Mouse (Mus musculus): ENCODE data around the gene Cmtm8. TPM values are rescaled to one million over a fixed set of nuclear protein-coding genes. Genes with fewer than 3 reads are reported as not detected.
A peak's percentile ranks its signal among the peaks of the same experiment; 100 is the strongest.

The Cmtm8 gene
- total RNA-seq, 2 experiments from 2014 or later, result 0.79 to 2.8 TPM

- 0 out of 2 replicates have a peak, but pooled peaks have one; percentile 6 for ATAC-seq (replicated peaks; ENCODE audit: poor library complexity)
Observed at GRCm38 (mm10) chr9:114788697-114789096, 55.3 kb downstream of the Cmtm8 start.

- ATAC-seq (replicated peaks; ENCODE audit: poor library complexity), result peak; percentile 59
Observed at GRCm38 (mm10) chr9:114787716-114788115, 56.2 kb downstream of the Cmtm8 start.

DNA sequence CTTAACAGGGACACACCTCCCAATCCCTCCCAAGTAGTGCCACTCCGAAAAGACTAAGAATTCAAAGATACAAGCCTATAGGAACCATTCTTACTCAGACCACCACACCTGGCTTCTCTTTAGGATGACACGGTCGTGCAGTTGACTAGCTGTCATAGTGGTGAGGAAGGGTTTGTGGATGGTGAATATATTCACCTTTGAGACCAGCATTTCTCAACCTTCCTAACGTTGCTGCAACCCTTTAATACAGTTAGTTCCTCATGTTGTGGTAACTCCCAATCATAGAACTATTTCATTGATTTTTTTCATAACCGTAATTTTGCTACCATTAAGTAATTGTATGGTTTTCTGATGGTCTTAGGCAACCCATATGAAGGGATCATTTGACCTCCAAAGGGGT lies 56.8 kb downstream of the Cmtm8 start:
- peak; percentile 41 for ATAC-seq (replicated peaks; ENCODE audit: poor library complexity)

DNA sequence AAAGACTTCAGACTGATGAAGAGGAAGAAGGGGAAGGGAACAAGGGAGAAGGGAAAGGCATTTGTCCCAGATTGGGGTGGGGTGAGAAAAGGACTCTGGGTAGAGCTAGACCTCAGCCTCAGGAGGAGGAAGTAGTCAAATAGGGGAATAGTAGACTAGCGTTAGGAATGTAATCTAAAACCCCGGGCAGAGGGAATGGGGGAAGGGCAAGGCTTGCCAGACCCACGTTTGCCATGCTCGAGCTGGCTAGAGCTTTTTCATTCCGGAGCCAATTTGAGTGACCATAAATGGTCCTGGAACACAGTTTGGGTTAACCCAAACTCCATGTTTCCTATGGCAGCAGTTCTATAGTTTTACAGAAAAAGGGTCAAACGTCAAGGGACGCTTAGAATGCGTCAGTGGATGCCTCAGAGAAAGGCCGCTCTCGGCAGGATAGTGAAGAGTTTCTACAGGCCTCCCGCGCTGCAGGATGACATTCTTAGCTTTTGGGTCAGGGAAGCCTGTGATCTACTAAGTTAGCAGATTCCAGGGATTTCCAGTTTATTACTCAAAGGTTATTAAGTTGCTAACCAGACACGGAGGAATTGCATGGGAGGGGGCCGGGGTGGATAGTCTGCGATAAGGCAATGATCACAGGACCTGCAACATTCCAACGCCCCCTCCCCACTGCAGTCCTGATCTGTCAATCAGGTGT lies 58.4 kb downstream of the Cmtm8 start:
- ATAC-seq (replicated peaks; ENCODE audit: poor library complexity), result no peak

- ATAC-seq (replicated peaks; ENCODE audit: poor library complexity), result peak; percentile 45
Observed at GRCm38 (mm10) chr9:114781526-114782212, 62.3 kb downstream of the Cmtm8 start, which contains the start of gene Cmtm7. Gene Cmtm7 (minus strand): TSS chr9:114781856.

DNA sequence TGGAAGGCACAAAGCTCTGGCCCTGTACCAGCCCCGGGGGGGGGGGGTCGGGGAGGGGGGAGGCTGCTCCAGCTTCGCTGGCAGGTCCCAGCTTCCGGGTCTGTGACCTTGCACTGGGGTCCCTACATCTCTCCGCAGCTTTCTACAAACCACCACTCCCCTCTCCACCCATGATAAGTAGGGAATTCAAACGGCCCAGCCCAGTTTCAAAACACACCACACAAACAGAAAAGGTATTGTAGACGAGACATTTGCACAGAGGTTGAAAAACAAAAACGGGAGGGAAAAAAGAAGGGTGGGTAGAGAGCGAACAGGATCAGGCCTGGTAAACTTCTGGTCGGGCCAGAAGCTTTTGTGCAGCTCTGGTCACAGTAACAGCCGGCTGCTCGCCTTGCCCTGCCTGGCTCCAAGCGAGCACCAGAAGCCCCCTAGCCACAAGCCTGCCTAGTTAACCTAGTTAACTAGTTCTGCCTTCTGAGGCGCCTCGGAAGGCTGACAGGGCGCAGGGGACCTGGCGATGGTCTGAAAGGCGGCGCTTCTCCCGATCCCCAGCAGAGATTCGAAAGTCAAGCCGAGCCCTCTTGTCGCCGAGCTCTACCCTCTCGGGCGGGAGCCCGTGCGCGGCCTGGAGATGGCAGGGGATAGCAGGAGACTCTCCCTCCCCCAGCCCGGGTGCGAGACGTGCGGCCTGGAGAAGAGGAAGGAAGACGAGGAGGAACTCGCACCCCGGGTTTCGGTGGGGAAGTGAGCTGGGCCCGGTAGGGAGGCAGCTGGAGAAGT lies 63.0 kb downstream of the Cmtm8 start:
- ATAC-seq (replicated peaks; ENCODE audit: poor library complexity), result peak; percentile 30

GRCm38 (mm10) chr9:114779984-114780745 lies 63.8 kb downstream of the Cmtm8 start:
- peak; percentile 2; the same call in 1 of the 2 replicates for ATAC-seq (replicated peaks; ENCODE audit: poor library complexity)

DNA sequence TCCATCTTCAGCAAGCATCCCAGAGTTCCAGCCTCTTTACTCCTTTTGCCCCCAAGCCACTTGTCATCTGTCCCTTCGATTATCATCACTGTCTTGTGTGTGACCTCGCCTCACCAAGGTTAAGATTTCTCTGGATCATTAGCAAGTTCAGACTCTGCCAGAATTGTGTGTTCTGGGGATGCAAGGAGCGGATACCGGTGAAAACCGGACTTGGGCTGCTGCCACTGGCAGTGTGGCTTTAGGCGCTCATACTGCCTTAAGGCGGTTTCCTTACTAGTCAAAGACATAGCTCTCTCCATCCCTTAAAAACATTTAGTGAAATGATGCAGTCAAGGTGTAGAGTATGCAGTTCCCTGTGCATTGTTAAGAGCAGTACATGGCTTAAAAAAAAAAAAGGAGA lies 65.1 kb downstream of the Cmtm8 start:
- ATAC-seq (replicated peaks; ENCODE audit: poor library complexity), result no peak

- ATAC-seq (replicated peaks; ENCODE audit: poor library complexity), result peak; percentile 42
Observed at GRCm38 (mm10) chr9:114778047-114778390, 65.9 kb downstream of the Cmtm8 start.

- no peak for ATAC-seq (replicated peaks; ENCODE audit: poor library complexity)
Observed at GRCm38 (mm10) chr9:114777178-114778046, 66.5 kb downstream of the Cmtm8 start.

GRCm38 (mm10) chr9:114776361-114776760 lies 67.6 kb downstream of the Cmtm8 start:
- no peak for ATAC-seq (replicated peaks; ENCODE audit: poor library complexity)

DNA sequence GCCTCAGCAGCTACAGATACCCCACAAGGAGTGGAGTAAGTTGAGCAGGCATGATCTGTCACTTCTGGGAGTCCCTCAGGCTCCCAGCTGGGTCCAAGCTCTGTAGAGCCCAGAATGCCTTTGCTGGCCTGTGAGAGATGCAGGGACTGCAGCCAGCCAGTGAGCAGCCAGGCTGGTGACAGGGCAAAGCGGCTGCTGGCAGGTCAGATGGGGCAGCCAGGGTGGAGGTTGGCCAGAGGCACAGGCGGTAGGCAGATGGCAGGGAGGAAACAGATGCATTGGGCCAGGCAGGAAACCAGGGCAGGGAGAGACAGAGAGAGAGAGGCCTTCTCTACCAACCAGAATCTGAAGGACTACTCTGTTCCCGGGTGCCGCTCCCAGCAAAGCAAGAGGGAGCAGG lies 68.7 kb downstream of the Cmtm8 start:
- ATAC-seq (replicated peaks; ENCODE audit: poor library complexity), result peak; percentile 61

- no peak for ATAC-seq (replicated peaks; ENCODE audit: poor library complexity)
Observed at GRCm38 (mm10) chr9:114774629-114775028, 69.3 kb downstream of the Cmtm8 start.

DNA sequence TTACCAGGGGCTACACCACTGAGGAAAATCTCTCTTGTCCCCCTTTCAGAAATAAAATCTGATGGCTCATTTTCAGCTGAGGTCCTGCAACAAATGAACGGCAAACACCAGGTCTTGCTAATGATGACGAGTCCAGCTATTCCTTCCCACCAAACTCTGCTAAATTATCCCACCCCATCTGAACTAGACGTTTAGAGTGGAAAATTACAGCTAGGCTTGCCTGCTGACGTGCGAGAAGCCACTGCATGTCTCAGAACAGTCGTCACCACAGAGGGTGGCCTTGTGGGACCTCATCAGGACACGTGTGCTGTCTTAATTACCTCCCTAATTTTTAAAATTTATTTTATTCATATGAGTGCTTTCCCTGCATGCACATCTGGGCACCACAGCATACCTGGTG lies 72.4 kb downstream of the Cmtm8 start:
- ATAC-seq (replicated peaks; ENCODE audit: poor library complexity), result no peak

GRCm38 (mm10) chr9:114770224-114770623 lies 73.7 kb downstream of the Cmtm8 start:
- peak; percentile 70 for ATAC-seq (replicated peaks; ENCODE audit: poor library complexity)

- ATAC-seq (replicated peaks; ENCODE audit: poor library complexity), result no peak
Observed at GRCm38 (mm10) chr9:114768066-114768465, 75.9 kb downstream of the Cmtm8 start.

DNA sequence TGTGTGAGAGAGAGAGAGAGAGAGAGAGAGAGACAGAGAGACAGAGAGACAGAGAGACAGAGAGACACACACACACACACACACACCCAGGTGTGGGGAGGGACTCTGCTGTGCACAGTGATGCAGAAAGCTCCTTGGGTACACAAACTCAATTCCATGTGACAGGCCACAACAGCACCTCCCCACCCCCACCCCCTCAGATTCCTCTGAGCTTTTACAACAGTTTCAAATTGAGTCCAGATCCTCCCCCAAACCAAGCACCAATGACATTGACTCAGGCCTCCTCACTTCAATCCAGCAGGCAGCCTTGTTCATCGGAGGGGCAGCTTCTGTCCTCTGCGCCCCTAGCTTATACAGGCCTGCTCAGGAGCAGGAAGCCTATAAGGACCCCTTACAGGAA lies 76.4 kb downstream of the Cmtm8 start:
- ATAC-seq (replicated peaks; ENCODE audit: poor library complexity), result no peak

DNA sequence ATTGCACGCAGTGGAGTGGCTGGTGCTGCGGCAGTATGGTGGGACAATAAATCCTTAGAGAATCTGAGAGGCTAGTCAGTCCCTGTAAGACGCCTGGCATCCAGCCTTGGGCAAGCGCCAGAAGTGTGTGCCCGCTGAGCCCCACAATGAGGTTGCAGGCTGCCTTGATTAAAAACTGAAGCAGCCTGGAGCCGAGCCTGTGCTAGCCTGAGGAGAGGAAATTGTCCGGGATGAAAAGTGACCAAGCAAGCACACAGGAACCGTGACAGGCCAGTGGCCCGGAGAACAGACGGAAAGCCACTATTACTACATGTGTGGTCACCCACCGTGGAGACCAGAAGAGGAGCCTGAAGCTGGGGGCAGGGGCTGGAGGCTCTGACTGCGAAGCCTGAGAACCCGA lies 76.9 kb downstream of the Cmtm8 start:
- no peak; the same call in 1 of the 2 replicates for ATAC-seq (replicated peaks; ENCODE audit: poor library complexity)

- peak; percentile 59 for ATAC-seq (replicated peaks; ENCODE audit: poor library complexity)
Observed at GRCm38 (mm10) chr9:114763341-114763740, 80.6 kb downstream of the Cmtm8 start.

DNA sequence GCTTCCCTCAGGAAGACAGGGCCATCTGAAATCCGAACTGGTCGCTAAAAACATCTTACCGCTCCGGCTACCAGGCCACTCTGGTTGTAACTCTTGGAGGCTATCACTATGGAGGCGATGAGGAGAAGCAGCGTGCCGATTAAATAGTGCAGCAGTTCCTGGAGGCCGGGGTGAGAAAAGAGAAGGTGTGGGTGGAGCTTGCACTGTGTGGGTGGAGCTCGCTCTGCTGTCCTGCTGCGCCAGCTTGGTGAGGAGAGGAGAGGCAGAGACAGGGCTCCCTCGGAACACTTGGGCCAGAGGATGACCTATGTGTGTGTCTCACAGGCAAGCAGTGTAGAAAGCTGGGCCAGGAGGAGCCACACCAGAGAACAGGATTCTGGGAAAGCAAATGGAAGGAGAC lies 82.1 kb downstream of the Cmtm8 start:
- no peak for ATAC-seq (replicated peaks; ENCODE audit: poor library complexity)
